Mouse (Mus musculus) embryonic fibroblast, embryonic 13.5 days (primary cell): Measurements from ENCODE around the gene Zswim3.

Experiments
- CTCF ChIP-seq: IDR thresholded peaks from 2 replicates; pipeline ENCODE4 v1.5.1; 2011; ENCODE audit warnings: mild to moderate bottlenecking, control low read depth, low read length, moderate library complexity, borderline replicate concordance; ENCODE audit not compliant: insufficient read depth
- POLR2A ChIP-seq: IDR thresholded peaks from 2 replicates; pipeline ENCODE4 v1.6.1; 2011; ENCODE audit warnings: low read depth, mild to moderate bottlenecking, control low read depth, low read length, moderate library complexity

DNA sequence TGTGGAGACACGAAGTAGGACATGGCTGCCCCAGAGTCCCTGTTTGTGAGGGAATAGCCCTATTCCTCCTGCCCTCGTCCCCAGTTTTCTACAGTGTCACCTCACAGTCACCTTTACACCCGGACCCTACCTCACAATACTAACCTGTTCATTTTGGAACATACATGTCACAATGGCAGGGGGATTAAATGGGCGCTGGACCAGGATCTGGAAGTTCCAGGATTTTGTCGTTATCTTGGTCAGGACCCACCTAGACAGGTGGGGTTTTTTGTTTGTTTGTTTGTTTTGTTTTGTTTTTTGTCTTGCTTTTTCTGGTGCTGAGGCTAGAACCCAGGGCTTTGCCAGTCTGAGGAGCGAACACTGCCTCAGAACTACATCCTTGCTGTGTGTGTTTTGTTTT is 23.5 kb downstream of the Zswim3 start, which contains the start of gene Spata25:
- TF ChIP-seq CTCF = no peak
- no peak for TF ChIP-seq POLR2A
